Mouse (Mus musculus) left cerebral cortex, adult 8-10 months (tissue): Measurements from ENCODE around the gene Cyb561d1. TPM values are rescaled to one million over a fixed set of nuclear protein-coding genes. Genes with fewer than 3 reads are reported as not detected.
"Not testable (repeated sequence)": the region's sequence is repeated elsewhere in the genome, so short reads cannot be mapped to it uniquely, and the experiment has no call there.

Experiments used
- DNase-seq, 2 experiments: peaks; one replicate each; pipeline ENCODE4 v3.0.0; 2022; ENCODE audit warnings: low spot score in 2 of 2
- total RNA-seq, 4 experiments: library from RNA; stranded (reverse); gene quantifications; 2 replicates each; pipeline ENCODE4 v1.2.4; 2022

Cyb561d1 gene
- 10 to 100 TPM; 17.8 to 19.6 (median 18.2) TPM for total RNA-seq

DNA sequence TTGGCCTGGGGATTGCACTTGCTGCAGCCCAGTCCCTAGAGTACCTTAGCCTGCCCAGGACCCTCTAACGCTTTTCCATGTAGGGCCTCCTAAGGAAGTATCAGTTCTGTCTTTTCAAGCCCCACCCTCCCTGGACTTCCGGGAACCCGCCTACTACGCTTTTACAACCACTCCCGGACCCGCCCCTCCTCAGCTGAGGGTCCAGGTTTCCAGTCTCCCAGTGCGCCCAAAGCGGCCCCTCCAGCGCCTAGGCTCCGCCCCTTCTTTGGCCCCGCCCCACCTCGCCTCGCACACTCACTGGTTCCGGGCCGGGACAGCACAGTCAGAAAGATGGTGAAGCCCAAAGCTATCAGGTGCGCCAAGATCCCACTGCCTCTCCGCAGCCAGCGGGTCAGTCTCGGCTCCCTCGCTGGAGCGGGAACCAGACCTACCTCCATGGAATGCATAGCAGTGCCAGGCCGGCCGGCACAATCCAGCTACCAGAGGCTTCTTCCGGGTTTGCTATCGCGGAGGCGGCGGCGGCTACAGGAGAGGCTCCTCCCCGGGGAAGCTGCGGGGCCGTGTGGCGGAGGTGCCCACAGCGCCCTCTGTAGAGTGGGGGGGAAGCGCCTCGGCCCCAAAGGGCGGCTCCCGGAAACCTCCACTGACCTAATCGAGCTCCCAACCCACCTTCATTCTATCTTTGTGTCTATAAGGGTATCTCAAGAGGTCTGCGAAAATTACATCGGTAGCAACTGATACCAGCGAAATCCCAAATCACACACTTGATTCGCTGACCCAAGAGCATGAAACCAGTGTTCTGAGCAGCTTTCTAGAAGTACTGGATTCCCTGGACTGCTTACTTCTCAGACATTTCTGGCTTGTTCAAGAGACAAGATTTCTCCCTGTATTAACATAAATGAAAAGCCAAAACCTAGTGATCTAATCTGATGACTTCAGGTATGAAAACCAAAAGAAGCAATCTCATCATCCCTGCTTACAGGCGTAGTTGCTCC lies at the start of gene Cyb561d1:
Gene Cyb561d1, minus strand, starts transcription at position 884 of the 995 bp plus-strand sequence.
- peak; percentile 82 to 84 for DNase-seq

DNA sequence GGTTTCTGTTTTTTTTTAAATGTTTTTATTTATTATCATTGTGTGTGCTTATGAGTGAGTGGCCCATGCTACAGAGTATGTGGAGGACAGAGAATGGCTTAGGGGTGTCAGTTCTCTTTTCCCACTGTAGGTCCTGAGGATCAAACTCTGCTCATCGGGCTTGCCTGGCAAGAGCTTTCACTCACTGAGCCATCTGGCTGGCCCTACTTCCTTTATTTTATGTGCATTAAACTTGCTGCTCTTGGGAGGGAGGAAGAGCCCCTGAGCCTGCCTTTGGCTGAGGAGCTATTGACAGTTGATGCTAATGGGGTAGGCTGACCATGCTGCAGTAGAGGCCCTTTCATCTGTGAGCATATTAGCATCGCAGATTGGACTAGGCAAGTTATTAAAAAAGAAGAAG lies 45.8 kb upstream of the Cyb561d1 start:
- no peak for DNase-seq

DNA sequence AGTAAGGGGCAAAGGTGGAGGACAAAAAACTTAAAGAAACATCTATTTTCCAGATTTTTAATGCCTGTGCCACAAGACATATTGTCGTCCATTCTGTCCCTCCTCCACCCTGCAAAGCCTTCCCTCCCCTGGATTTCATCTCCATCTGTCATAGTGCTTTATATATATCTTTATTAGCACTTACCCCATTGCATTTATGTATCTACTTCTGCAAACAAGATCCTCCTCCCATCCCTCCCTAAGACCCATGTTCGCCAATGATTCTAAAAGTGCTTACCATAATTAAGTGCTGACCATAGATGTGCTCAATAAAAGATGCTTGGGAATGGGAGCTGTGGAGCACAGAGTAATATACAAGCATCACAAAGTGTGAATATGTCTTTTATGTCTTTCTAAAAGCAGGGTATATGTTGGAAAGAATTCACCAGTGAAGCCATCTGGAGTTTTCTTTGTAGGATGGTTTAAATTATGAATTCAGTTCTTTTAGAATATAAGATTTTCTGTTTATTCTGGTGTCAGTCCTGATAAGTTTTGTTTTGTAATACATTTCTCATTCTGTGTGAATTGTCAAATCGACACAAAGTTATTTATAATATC lies 40.3 kb upstream of the Cyb561d1 start:
- no peak for DNase-seq

DNA sequence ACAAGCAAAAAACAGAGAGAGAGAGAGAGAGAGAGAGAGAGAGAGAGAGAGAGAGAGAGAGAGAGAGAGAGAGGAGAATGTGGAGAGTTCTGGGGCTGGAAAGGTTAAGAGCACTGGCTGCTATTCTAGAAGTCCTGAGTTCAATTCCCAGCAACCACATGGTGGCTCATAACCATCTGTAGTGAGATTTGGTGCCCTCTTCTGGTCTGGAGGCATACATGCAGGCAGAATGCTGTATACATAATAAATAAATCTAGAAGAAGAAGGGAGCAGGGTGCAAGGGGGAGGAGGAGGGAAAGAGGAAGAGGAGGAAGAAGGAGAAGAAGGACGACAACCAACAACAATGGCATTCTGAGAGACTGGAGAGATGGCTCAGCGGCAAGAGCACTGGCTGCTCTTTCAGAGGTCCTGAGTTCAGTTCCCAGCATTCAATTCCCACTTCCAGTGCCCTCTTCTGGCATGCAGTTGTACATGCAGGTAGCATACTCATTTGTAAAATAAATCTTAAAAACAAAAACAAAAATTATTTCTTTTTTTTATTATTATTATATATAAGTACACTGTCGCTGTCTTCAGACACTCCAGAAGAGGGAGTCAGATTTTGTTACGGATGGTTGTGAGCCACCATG lies 36.6 kb upstream of the Cyb561d1 start:
- not testable (repeated sequence) for DNase-seq

DNA sequence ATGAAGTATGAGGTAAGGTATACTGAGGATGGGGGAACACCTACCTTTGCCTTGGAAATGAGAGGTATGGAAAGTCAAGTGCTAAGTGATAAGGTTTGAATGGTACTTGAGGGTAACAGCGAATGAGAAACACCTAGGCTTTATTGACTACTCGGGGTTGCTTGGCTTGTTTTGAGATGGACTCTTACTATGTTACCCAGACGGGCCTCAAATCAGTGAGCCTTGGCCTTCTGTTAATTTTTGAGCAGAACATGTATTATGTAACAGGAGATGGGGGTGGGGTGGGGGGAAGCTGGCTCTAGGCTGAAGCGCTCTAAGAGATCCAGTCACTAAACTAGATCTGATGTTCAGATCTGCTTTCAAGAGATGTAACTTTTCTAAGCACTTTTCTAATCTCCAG lies 30.6 kb upstream of the Cyb561d1 start:
- no peak for DNase-seq

DNA sequence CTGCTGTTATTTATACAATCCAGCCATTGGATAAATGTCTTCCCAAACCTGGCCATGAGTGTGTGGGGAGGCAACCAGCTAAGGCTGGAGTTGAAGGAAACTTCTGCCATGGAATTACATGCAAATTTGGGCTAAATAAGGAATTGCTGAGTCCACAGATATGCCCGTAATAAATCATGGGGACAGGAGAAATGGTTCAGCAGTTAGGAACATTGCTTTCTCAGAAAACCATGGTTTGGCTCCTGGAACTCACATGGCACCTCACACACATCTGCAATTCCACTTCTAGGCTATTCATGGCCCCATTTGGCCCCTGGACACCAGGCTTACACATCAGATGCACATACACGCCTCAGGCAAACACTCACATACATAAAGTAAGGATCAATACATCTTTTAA lies 26.5 kb upstream of the Cyb561d1 start:
- DNase-seq = no peak

DNA sequence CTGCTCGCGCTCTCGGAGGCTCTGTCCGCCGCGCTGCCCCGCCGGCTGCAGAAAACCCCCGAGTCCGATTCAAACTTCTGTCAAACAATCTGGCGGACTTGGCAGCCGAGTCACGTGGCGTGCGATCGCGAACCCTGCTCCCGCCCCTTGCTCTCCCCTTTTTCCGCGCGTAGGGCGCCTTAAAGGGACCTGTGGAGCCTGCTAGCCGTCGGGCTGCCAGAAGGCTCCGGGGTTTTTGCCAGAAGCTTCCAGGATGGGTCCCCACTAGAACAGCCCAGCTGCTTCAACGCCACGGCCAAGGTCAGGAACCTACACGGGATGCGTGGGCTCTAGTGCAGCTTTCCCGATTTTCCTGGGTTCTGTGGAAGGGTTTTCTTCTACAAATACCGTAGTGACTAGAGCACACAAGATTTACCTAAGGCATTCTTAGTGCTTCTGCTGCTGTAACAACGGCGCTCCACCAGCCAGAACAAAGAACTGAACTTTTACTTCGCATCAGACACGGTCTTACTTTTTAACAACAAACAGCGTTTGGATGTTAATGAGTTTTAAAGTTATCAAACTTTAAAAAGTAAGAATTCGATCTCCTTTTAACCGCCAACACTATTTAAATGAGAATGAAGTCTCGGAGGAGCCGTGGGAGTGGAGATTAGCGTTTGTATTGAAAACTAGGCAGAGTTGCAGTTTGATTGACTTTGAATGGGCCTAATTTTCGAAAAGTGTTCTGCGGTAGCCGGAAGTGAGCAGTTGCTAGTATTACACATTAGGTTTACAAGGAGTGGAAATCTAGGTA lies 25.7 kb upstream of the Cyb561d1 start, which contains the start of gene Sypl2:
Gene Sypl2, minus strand, starts transcription at position 91 of the 793 bp plus-strand sequence.
- no peak for DNase-seq

DNA sequence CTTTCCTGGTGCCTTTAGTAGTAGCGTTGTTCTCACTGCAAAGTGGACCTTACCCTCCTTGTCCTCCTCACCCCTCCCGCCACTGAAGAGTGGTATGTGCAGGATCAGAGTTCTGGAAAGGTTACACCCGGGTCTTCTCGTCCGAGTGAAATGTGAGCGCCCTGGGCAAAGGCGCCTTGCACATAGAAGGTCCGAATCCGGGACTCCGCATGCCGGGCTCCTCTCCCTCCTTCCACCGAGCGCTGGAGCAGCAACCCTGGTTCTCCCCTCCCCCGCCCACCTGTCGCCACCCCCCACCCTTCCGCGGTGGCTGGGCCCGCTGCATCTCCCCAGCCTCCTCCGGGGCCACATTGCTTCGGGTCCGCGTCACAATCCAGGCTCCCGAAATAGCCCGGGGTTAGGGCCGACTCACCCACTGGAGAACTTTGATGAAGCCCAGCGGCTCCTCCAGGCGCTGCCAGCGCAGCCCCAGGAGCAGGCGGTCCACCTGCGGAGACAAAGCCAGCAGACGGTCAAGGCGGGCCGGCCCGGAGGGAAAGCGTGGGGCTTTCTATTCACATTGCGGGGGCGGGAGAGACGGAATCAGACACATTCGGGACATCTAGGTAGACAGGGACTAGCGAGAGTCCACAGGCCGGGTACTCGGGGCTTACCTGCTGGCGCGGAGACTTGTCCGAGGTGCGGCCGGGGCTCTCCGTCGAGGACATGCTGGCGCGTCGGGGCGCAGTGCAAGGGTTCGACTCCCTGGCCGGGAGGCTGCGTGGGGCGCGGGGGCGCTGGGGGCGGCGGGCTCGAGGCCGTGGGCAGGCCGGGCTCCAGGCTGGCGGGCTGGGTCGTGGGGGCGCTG lies 24.9 kb upstream of the Cyb561d1 start:
- no peak for DNase-seq

DNA sequence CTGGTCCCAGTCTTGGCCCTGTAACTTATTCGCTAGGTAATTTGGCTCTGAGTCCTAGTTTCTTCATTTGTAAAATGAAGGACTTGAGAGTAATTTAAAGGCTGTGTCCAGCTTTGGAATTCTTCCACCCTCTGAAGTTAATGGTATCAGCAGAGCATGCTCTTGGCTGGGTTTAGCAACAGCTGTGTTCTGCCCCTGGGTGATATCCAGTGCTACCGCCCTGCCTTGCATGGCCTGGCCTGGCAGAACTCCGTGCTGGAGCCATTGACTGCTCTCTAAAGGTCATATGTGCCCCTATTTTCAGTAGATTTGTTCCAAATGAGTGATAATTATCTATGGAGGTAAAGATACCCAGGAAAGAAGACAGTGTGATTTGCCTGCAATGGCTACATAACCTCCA lies 19.6 kb upstream of the Cyb561d1 start:
- no peak for DNase-seq

DNA sequence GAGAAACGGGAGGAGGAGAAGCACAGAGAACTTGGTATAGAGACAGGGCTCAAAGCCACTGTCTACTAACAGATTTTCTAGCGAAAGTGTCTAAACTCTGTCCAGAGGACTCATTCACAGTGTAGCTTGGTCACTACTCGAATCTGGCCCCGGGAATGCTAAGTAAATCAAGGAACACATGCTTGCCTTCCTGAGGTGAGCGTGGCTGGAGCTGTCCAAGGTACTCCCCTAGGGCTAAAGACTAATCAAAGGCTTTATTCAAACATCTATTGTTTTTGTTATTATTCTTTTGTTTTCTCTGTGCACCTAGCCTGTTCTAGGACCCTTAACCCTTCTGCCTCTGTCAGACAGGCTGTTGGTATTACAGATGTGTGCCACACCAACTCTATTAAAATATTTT lies 13.7 kb upstream of the Cyb561d1 start:
- no peak for DNase-seq

DNA sequence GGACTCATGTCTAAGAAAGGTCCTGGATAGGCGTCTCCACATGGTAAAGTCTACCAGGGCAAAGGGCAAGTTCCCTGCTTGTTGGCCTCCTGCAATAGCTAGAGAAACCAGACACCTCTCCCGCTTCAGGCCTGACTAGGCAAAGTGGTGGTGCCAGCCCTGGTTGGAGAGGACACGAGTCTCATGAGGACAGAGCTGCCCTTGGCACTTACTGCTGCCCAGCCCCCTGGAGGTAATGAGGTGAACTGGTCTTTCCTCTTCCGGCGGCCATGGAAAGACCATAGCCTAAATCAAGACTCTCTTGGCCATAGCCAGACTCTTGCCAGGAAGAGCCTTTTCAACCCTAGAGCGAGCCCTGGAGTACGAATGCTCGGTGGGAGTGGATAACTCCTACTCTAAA lies 11.4 kb upstream of the Cyb561d1 start:
- DNase-seq = no peak

DNA sequence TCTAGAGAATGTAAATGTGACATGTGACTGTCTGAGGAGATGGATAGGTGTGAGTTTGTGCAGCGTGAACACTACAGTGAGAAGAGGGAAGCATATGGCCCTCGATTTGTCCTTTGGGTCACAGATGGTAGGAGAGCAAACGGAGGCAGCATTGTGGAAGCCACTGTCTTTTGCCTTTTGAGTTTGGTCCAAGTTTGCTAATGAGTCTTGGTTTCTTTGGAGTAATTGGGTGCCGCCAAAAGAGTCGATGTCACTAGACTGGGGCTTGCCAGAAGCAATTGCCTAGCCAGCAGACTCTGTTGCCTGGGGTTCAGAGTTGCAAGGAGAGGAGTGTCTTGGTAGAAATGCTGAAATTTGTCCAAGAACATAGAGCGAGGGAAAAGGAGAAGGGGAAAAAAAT lies 10.8 kb upstream of the Cyb561d1 start:
- no peak for DNase-seq

DNA sequence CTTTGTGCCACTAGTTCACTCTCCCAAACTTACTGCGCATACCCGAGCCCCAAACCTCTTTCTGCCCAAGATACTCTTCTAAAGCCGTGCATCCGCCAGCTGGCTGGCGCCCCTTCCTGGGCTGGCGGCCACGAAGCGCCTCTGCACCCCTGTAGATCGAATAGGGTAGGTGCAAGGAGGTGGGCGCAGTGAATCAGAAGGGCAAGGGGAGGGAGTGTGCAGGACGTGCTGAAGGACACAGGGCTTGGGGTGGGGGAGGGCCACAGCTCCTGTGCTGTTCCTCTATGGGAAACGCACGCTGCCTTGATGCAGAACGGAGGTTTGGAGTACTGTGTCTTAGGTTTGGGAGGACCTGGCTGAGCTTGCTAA lies 9.7 kb upstream of the Cyb561d1 start, which contains the start of gene Atxn7l2:
Gene Atxn7l2, minus strand, starts transcription at position 164 of the 369 bp plus-strand sequence.
- DNase-seq = peak in 1 of 2 experiments; percentile 86

DNA sequence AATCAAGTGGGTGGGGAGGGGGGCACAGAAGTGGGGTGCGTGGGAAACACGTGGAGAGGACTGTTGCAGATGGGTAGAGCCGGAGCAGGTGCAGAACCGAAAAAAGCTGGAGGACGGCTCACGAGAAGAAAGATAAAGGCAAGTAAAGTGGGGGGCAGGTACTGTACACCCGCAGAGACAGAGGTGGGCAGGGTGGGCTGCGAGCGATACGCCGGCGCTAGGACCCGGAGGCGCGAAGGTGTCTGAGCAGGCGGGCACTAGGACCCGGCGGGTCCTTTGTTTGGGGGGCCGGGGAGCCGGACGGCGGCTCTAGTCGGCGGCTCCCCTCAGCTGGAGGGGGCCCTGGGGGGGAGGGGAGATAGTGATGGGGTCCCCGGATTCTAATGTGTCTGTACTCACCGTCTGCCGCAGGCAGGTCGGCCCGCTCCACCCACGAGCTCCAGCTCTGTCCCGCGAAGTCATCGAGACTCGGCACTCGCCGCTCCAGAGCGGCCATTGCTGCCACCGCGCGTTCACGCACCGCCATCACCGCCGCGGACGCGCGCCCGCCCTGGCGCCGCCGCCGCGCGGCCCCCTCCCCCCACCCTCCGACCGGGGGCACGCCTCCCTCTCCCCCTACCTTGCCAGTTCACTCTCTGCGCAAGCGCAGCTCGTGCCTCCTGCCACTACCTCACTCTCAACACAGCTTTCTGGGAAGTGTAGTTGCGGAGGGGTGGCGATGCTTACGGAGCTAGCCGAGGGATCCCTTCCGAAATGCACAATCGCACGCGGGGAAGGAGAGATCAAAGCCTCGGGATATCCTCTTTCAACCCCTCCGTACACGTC lies 9.1 kb upstream of the Cyb561d1 start:
- peak; percentile 93 to 94 for DNase-seq

DNA sequence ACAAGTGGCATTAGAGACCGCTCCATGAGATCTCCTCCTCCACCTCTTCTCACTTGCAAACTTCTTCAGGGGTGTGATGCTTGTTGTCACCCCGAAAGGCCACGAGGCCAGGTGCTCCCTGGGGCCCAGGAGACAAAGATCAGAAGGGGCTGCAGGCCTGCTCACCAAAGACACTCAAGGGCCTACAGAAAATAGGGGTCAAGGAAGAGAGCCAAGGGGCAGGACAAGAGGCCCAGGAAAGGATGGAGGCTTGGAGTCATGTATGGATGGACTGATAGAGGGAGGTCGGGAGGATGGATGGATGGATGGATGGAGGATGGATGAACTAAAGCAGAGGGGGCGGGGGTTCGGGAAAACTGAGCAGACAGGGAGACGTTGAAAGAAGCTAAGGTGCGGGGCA lies 8.5 kb upstream of the Cyb561d1 start:
- no peak for DNase-seq

DNA sequence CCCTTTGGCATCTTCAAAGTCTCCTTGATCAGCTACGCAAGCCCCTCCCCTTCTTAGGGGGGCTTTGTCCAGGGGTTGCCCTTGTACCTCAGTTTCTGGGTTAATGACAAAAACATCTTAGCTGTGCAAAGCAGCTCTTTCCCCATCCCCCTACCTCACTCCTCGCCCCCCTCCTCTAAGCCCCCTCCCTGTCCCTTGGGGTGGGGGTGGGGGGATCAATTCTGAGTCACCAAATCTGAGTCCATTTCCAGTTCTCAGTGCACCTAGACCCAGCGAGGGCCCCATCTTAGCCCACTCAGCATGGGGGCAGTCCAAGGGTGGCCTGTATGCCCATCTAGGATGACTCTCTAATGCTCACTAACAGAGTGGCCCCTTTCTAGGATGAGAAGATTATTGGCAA lies 8.0 kb upstream of the Cyb561d1 start:
- no peak for DNase-seq

DNA sequence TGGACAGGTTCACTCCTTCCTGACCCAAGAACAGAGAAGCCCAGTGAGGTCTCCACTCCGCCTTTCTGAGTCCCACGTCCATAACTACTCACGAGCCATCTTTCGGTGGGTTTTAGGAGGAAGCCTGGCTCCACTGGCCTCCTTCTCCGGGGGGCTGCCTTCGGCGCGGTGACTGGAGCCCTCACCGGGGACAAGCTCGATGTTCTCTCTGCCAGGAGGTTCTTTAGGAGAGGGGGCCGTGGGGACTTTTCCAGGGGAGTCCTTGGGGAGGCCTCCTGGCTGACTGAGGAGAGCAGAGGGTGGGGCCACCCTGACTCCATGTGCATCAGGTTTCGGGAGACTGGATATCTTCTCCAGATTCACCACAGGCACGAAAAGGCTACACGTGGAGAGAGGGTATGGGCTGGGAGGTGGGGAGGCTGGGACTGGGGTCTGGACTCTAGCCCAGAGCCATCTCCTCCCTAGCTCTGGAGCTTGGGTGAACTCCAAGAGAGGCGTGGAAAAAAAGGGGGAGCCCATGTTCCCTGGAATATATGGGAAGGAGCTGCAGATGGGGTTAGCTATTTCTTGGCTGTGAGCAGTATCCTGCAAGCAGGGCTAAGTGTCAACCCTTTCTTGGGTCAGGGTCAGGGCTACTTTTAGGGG lies 5.8 kb upstream of the Cyb561d1 start:
- DNase-seq = peak in 1 of 2 experiments; percentile 15

DNA sequence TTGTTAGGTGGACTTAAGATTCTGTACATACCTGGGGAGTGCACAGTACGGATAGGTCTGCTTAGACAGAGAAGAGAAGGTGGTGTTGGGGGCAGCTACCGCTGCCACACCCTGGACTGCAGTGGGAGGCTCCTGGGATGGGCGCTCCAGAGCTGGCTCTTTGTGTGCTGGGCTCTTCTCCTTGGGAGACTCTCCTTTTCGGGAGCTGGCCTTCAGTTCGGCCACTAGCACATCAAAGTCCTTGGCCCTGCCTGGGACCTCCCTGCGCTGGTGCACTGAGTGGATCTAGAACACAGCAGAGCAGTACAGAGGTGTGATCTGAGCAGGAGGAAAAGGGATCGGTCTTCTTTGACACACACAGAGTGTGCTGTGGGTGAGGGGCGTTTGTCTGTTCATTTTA lies 4.6 kb upstream of the Cyb561d1 start:
- DNase-seq = no peak

DNA sequence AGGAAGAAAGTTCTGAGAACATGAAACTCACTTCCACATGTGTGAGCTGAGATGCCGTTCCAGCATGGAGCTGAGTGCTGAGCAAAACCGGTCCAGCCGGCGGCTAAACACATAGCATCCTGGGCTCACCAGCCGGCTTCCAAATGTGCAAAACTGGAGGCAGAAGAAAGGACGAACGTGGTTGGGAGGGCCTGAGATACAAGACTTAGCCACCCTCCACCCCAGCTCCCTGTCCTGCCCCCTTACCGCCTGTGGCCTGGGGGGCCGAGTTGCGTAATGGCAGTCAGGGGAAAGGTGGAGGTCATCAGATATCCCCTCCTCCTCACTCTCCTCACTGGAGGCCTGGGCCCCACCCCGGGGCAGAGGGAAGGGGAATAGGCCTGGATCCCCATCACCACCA lies 3.5 kb upstream of the Cyb561d1 start:
- no peak for DNase-seq
